Mouse (Mus musculus) ES-E14 (cell line): ENCODE results near the gene Kcnd3. TPM values are rescaled to one million over a fixed set of nuclear protein-coding genes. Genes with fewer than 3 reads are reported as not detected.

Experiments
- DNase-seq: peaks from one replicate; pipeline ENCODE4 v3.0.0-alpha.2; 2013; ENCODE audit warnings: low read depth, low spot score
- H3K27ac ChIP-seq: 2 replicates; pipeline ENCODE4 v1.5.1; 2012; ENCODE audit warnings: low read depth, mild to moderate bottlenecking, low read length, moderate library complexity, mixed read lengths; ENCODE audit not compliant: poor library complexity, insufficient read depth, severe bottlenecking
- H3K36me3 ChIP-seq: 2 replicates; pipeline ENCODE4 v1.6.1; 2012; ENCODE audit warnings: mild to moderate bottlenecking, low read length, moderate library complexity, mixed read lengths; ENCODE audit not compliant: control insufficient read depth, poor library complexity, insufficient read depth, severe bottlenecking
- H3K4me1 ChIP-seq, 2 experiments: fragments of 150-350 bp in 1 of 2; sonication (generic) in 1 of 2; 2 replicates each; pipeline ENCODE4 v1.6.1; 2012; ENCODE audit warnings: low read length in 2 of 2, mild to moderate bottlenecking in 1 of 2, mixed read lengths in 1 of 2; ENCODE audit not compliant: control insufficient read depth in 2 of 2, insufficient read depth in 2 of 2, poor library complexity in 1 of 2
- H3K4me3 ChIP-seq, 2 experiments: fragments of 150-350 bp in 1 of 2; sonication (generic) in 1 of 2; 2 replicates each; pipeline ENCODE4 v1.5.1; 2012; ENCODE audit warnings: low read length in 2 of 2, low read depth in 1 of 2, mild to moderate bottlenecking in 1 of 2, mixed read lengths in 1 of 2; ENCODE audit not compliant: insufficient read depth in 1 of 2, poor library complexity in 1 of 2, severe bottlenecking in 1 of 2
- H3K9ac ChIP-seq: 2 replicates; pipeline ENCODE4 v1.6.1; 2012; ENCODE audit warnings: low read depth, mild to moderate bottlenecking, low read length, mixed read lengths; ENCODE audit not compliant: poor library complexity, insufficient read depth, severe bottlenecking
- H3K9me3 ChIP-seq: fragments of 150-350 bp; sonication (generic); 2 replicates; pipeline ENCODE4 v1.6.1; 2012; ENCODE audit warnings: low read depth, mild to moderate bottlenecking, low read length; ENCODE audit not compliant: control insufficient read depth, insufficient read depth
- CHD2 ChIP-seq: IDR thresholded peaks from 2 replicates; pipeline ENCODE4 v1.6.1; 2014; ENCODE audit warnings: mild to moderate bottlenecking, low read depth, low read length, inconsistent platforms
- HCFC1 ChIP-seq: IDR thresholded peaks from 2 replicates; pipeline ENCODE4 v1.6.1; 2012; ENCODE audit warnings: low read length, inconsistent platforms, borderline replicate concordance; ENCODE audit not compliant: insufficient read depth
- MAFK ChIP-seq: IDR thresholded peaks from 2 replicates; pipeline ENCODE4 v1.6.1; 2014; ENCODE audit warnings: mild to moderate bottlenecking, low read depth, low read length, inconsistent platforms; ENCODE audit not compliant: insufficient read depth
- ZC3H11A ChIP-seq: IDR thresholded peaks from 2 replicates; pipeline ENCODE4 v1.6.1; 2012; ENCODE audit warnings: low read depth, mild to moderate bottlenecking, inconsistent platforms, low read length, borderline replicate concordance
- ZNF384 ChIP-seq: IDR thresholded peaks from 2 replicates; pipeline ENCODE4 v1.6.1; 2012; ENCODE audit warnings: low read depth, low read length, inconsistent platforms
- in situ Hi-C, 2 experiments: fragments of 600-800 bp; cut with MboI; formaldehyde crosslinking; loops; one replicate each; pipeline ENCODE4 v1.15.1; 2025; ENCODE audit warnings: low sequenced_read_pairs in 2 of 2, inconsistent platforms in 1 of 2; ENCODE audit not compliant: unreplicated experiment in 2 of 2
- total RNA-seq: library from RNA; depleted of rRNA; stranded (reverse); fragments of 300-350 nt; gene quantifications from 2 replicates; pipeline ENCODE4 v1.2.3, GENCODE M21; 2012

Gene Kcnd3
- total RNA-seq, 1 experiment = 0.04 TPM

DNA sequence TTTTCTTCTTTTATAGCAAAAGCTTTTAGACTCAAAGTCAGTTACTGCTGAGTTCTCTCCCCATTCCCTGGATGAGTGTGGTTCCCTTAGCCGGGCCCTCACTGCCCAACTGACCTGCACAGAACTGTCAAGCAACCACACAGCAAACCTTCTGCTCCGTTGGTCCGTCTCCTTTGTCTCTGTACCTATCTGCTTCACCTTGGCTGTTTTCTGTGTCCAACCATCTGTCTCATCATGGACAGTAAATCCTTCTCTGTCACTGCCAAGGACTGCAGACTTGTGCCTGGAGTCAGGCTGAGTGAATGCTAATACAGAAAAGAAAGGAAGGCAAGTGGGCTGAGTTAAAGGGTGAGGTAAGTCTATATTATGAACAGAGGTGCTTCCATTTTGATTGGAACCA is 217.6 kb downstream of the Kcnd3 start:
- no peak overlapping the region for H3K27ac ChIP-seq
- no peaks in the 10 kb centered on the region for H3K9me3 ChIP-seq
- TF ChIP-seq CHD2 = no peak
- TF ChIP-seq MAFK = no peak
- TF ChIP-seq ZNF384 = no peak
- no peak for TF ChIP-seq HCFC1
- no peak for TF ChIP-seq ZC3H11A
- no peak overlapping the region for H3K9ac ChIP-seq
- H3K4me1 ChIP-seq = no peaks in the 10 kb centered on the region
- H3K36me3 ChIP-seq = no peaks in the 10 kb centered on the region
- no peak overlapping the region for H3K4me3 ChIP-seq
- no peak for DNase-seq
- in situ Hi-C loops = loop anchor here in 1 of 2 experiments (5.0 kb wide), 1 partner anchor 233 kb away; no protein-coding TSS in a partner anchor

DNA sequence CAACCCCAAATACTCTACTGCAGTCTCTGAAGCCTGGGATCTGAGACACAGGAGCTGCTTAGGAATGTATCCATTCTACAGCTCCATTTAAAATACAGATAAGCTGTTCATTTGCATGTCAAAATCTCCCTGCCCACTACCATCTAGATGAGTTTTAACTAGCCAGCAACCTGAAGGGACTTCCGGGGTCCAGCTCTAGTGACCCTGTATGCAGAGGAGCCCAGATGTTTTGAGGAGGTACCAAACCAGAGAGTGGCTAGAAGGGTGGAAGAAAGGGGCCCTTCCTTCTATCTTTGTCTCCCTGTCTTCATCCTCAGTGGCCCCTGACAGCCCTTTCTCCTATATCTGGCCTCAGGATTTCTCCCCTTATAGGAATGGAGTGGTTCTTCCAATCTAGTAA is 218.7 kb downstream of the Kcnd3 start:
- DNase-seq = no peak
- in situ Hi-C loops = loop anchor here in 1 of 2 experiments (5.0 kb wide), 1 partner anchor 232 kb away; no protein-coding TSS in a partner anchor
- no peak overlapping the region for H3K4me3 ChIP-seq
- no peak overlapping the region for H3K27ac ChIP-seq
- H3K4me1 ChIP-seq = no peaks in the 10 kb centered on the region
- no peaks in the 10 kb centered on the region for H3K36me3 ChIP-seq
- H3K9ac ChIP-seq = no peak overlapping the region
- TF ChIP-seq CHD2 = no peak
- TF ChIP-seq MAFK = no peak
- TF ChIP-seq ZC3H11A = no peak
- TF ChIP-seq HCFC1 = no peak
- no peak for TF ChIP-seq ZNF384
- no peaks in the 10 kb centered on the region for H3K9me3 ChIP-seq

DNA sequence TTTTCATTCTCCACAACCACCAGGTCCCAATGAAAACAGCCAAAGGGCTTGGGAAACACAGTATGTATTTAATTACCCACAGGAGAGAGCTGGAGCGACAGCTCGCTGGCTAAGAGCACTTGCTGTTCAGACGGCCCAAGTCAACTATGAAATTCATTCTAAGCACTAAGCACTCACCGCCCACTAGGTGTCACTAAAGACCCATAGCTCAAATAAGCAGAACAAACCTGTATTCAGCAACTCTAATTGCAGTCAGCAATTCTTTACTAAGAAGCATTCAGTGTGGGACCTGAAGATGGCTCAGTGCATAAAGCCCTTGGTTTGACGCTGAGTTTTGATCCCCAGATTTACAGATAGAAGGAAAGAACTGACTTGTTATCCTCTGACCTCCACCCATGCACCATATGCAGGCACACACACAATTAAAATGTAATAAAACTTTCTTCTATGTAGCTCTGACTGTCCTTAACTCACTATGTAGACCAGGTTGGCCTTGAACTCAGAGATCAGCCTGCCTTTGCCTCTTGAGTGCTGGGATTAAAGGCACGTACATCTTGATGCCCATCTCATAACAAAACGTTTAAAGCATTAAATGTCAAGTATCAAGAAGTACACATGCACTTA is 222.6 kb downstream of the Kcnd3 start:
- H3K36me3 ChIP-seq = peaks cover 12% of the 10 kb centered on the region
- no peak overlapping the region for H3K27ac ChIP-seq
- H3K9me3 ChIP-seq = no peaks in the 10 kb centered on the region
- peak; percentile 58 for DNase-seq
- H3K4me1 ChIP-seq = no peaks in the 10 kb centered on the region
- no peak overlapping the region for H3K9ac ChIP-seq
- TF ChIP-seq ZC3H11A (peak; percentile 77), MAFK (0 out of 2 replicates have a peak, but pooled peaks have one; percentile 28), CHD2 (no peak), HCFC1 (no peak), ZNF384 (no peak)
- in situ Hi-C loops = loop anchor here in 1 of 2 experiments (5.0 kb wide), 1 partner anchor 228 kb away; no protein-coding TSS in a partner anchor
- H3K4me3 ChIP-seq = no peak overlapping the region

DNA sequence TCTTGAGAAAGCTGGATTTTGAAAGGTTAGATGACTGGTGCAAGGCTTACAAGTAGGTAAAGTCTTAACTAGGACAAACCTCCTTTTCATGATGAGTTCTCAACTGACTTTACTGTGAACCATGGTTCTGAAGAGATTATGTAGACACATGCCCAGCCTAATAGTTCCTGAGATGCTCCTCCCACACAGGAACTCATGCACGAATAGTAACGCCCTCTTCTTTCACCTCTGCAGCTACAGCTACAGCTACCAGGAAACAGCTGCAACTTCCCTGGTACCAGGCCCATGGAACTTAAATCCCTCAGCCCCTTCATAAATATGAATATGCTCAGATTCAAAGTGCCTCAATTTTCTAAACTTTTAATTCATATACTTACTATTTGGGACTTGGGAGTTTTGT is 223.8 kb downstream of the Kcnd3 start:
- no peaks in the 10 kb centered on the region for H3K9me3 ChIP-seq
- no peak overlapping the region for H3K9ac ChIP-seq
- no peak for DNase-seq
- H3K36me3 ChIP-seq = peaks cover 14% of the 10 kb centered on the region
- no peak for TF ChIP-seq ZNF384
- in situ Hi-C loops = no loop called here
- no peak overlapping the region for H3K4me3 ChIP-seq
- H3K4me1 ChIP-seq = no peaks in the 10 kb centered on the region
- H3K27ac ChIP-seq = no peak overlapping the region

DNA sequence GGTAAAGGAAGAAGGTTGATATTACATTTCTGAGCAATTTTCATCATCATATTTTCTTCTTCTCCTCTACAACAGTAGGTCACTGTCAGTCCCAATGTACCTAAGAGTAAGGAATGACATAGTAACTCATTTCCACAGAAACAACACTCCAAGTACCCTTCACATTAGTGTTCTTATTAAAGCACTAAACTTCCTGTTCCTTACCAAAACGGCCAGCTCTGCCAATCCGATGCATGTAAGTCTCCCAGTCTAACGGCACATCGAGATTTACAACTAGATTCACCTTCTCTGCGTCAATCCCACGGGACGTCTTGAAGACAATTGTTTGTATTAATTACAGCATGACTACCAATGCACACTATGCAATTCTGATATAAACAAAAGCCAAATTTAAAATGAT is 228.2 kb downstream of the Kcnd3 start:
- DNase-seq = no peak
- H3K9ac ChIP-seq = no peak overlapping the region
- TF ChIP-seq MAFK (no peak), HCFC1 (no peak), ZC3H11A (no peak)
- peaks cover 23% of the 10 kb centered on the region for H3K36me3 ChIP-seq
- in situ Hi-C loops = no loop called here
- no peaks in the 10 kb centered on the region for H3K4me1 ChIP-seq
- no peak overlapping the region for H3K4me3 ChIP-seq
- no peak overlapping the region for H3K27ac ChIP-seq
- H3K9me3 ChIP-seq = no peaks in the 10 kb centered on the region
